Mouse (Mus musculus) CH12.LX (cell line): Measurements from ENCODE around the gene Ccr1l1.

ENCODE experiments used
- CHD2 ChIP-seq: IDR thresholded peaks from 2 replicates; pipeline ENCODE4 v1.6.1; 2011; ENCODE audit warnings: low read length, improper control_type of control experiment
- CTCF ChIP-seq, 2 experiments: IDR thresholded peaks in 1 of 2; conservative IDR thresholded peaks in 1 of 2; 2 replicates each; pipeline ENCODE4 v1.5.1; 2011 to 2012; ENCODE audit warnings: low read depth in 2 of 2, low read length in 2 of 2, improper control_type of control experiment in 1 of 2, inconsistent platforms in 1 of 2, mild to moderate bottlenecking in 1 of 2, moderate library complexity in 1 of 2
- GABPA ChIP-seq: IDR thresholded peaks from 2 replicates; pipeline ENCODE4 v1.6.1; 2012; ENCODE audit warnings: low read depth, low read length, improper control_type of control experiment, inconsistent platforms; ENCODE audit not compliant: insufficient replicate concordance
- HCFC1 ChIP-seq: IDR thresholded peaks from 2 replicates; pipeline ENCODE4 v1.6.1; 2012; ENCODE audit warnings: low read depth, mild to moderate bottlenecking, inconsistent platforms, low read length, improper control_type of control experiment
- JUND ChIP-seq: conservative IDR thresholded peaks from 2 replicates; pipeline ENCODE4 v1.6.1; 2011; ENCODE audit warnings: low read depth, low read length, improper control_type of control experiment
- POLR2A ChIP-seq: IDR thresholded peaks from 2 replicates; pipeline ENCODE4 v1.6.1; 2011; ENCODE audit warnings: low read depth, mild to moderate bottlenecking, improper control_type of control experiment, low read length
- RCOR1 ChIP-seq: conservative IDR thresholded peaks from 2 replicates; pipeline ENCODE4 v1.6.1; 2012; ENCODE audit warnings: low read depth, mild to moderate bottlenecking, inconsistent platforms, low read length, improper control_type of control experiment
- ZC3H11A ChIP-seq: IDR thresholded peaks from 2 replicates; pipeline ENCODE4 v1.6.1; 2012; ENCODE audit warnings: low read depth, mild to moderate bottlenecking, inconsistent platforms, low read length, improper control_type of control experiment

DNA sequence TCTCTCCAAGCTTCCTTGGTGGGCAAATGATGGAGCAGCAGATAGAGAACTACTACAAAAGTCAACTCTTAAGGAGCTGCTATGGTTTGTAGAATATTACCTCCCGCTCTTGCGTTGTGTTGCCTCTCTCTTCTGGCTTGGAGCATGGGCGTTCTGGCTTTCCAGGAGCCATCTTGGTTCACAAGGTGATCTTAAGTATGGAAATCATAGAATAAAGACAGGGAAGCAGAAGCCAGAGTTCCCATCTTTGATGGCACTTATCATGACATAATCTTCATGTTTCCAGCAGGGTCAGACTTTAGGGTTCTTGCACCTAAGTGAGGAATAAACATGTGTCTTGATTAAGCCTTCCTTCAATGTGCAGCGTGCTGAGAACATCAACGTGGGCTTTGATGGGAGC lies 42.4 kb downstream of the Ccr1l1 start:
- TF ChIP-seq RCOR1: no peak
- TF ChIP-seq GABPA: no peak
- no peak for TF ChIP-seq ZC3H11A
- no peak for TF ChIP-seq CTCF (conservative IDR thresholded peaks at IDR 0.05 in 1 of 2, IDR thresholded peaks at IDR 0.05 in 1 of 2; ENCODE audit: low read depth in 2 of 2, low read length in 2 of 2)
- TF ChIP-seq POLR2A: no peak
- no peak for TF ChIP-seq HCFC1
- 0 out of 2 replicates have a peak, but pooled peaks have one; percentile 7 for TF ChIP-seq JUND
- no peak for TF ChIP-seq CHD2
